Mouse (Mus musculus) myocyte (in vitro differentiated cells): ENCODE results near the gene Ptpn12. TPM values are rescaled to one million over a fixed set of nuclear protein-coding genes. Genes with fewer than 3 reads are reported as not detected.
A peak's percentile ranks its signal among the peaks of the same experiment; 100 is the strongest.

ENCODE experiments used
- H3K27me3 ChIP-seq: one replicate; pipeline ENCODE4 v1.6.1; 2011; ENCODE audit not compliant: control insufficient read depth, insufficient read depth, insufficient read length
- H3K36me3 ChIP-seq: one replicate; pipeline ENCODE4 v1.6.1; 2011; ENCODE audit not compliant: control insufficient read depth, insufficient read depth
- H3K4me2 ChIP-seq: one replicate; pipeline ENCODE4 v1.6.1; 2011; ENCODE audit warnings: low read depth, control low read depth
- H3K4me3 ChIP-seq: one replicate; pipeline ENCODE4 v1.5.1; 2011; ENCODE audit warnings: mild to moderate bottlenecking, control low read depth, moderate library complexity
- H3K79me2 ChIP-seq: one replicate; pipeline ENCODE4 v1.6.1; 2011; ENCODE audit not compliant: control insufficient read depth, insufficient read depth
- H3ac ChIP-seq: one replicate; pipeline ENCODE4 v1.6.1; 2011; ENCODE audit not compliant: control insufficient read depth, insufficient read length
- CEBPB ChIP-seq: IDR thresholded peaks from 2 replicates; pipeline ENCODE4 v1.6.1; 2011; ENCODE audit warnings: mild to moderate bottlenecking, moderate library complexity; ENCODE audit not compliant: poor library complexity, insufficient read depth, severe bottlenecking
- E2F4 ChIP-seq: IDR thresholded peaks from one replicate; pipeline ENCODE4 v1.6.1; 2011; ENCODE audit warnings: mild to moderate bottlenecking, control low read depth, moderate library complexity; ENCODE audit not compliant: insufficient read depth
- MAX ChIP-seq: IDR thresholded peaks from one replicate; pipeline ENCODE4 v1.6.1; 2011; ENCODE audit warnings: low read depth, mild to moderate bottlenecking, control low read depth
- MYOD1 ChIP-seq, 3 experiments: IDR thresholded peaks; one replicate each; pipeline ENCODE4 v1.6.1; 2011; ENCODE audit warnings: control low read depth in 2 of 3, low read depth in 2 of 3, mild to moderate bottlenecking in 2 of 3, moderate library complexity in 1 of 3; ENCODE audit not compliant: insufficient read length in 2 of 3, control insufficient read depth in 1 of 3
- MYOG ChIP-seq, 3 experiments: IDR thresholded peaks; one replicate each; pipeline ENCODE4 v1.6.1; 2011; ENCODE audit warnings: control low read depth in 2 of 3, low read depth in 2 of 3, mild to moderate bottlenecking in 2 of 3; ENCODE audit not compliant: insufficient read length in 2 of 3, control insufficient read depth in 1 of 3, insufficient read depth in 1 of 3
- POLR2A ChIP-seq: IDR thresholded peaks from one replicate; pipeline ENCODE4 v1.6.1; 2011; ENCODE audit warnings: low read depth, mild to moderate bottlenecking, control low read depth, moderate library complexity; ENCODE audit not compliant: insufficient read length
- POLR2AphosphoS2 ChIP-seq: IDR thresholded peaks from one replicate; pipeline ENCODE4 v1.6.1; 2011; ENCODE audit warnings: low read depth, control low read depth; ENCODE audit not compliant: insufficient read length
- REST ChIP-seq: IDR thresholded peaks from one replicate; pipeline ENCODE4 v1.6.1; 2011; ENCODE audit warnings: mild to moderate bottlenecking, control low read depth, moderate library complexity; ENCODE audit not compliant: insufficient read depth, insufficient read length
- SRF ChIP-seq: IDR thresholded peaks from one replicate; pipeline ENCODE4 v1.6.1; 2011; ENCODE audit warnings: low read depth; ENCODE audit not compliant: control insufficient read depth, insufficient read length
- TCF12 ChIP-seq: IDR thresholded peaks from one replicate; pipeline ENCODE4 v1.6.1; 2011; ENCODE audit warnings: mild to moderate bottlenecking, control low read depth; ENCODE audit not compliant: poor library complexity, insufficient read depth, severe bottlenecking
- TCF3 ChIP-seq: IDR thresholded peaks from one replicate; pipeline ENCODE4 v1.6.1; 2011; ENCODE audit warnings: low read depth, control low read depth; ENCODE audit not compliant: insufficient read length
- USF1 ChIP-seq: IDR thresholded peaks from one replicate; pipeline ENCODE4 v1.6.1; 2011; ENCODE audit warnings: low read depth, mild to moderate bottlenecking, control low read depth, moderate library complexity
- polyA plus RNA-seq: library from polyadenylated mRNA; unstranded; fragments of >200 nt; fragmentation: generic; extraction: Trizol; gene quantifications from one replicate; pipeline ENCODE4 v1.2.1, GENCODE M21; 2012; ENCODE audit warnings: missing spikeins

Ptpn12 gene
- polyA plus RNA-seq, 1 experiment = 23.2 TPM

DNA sequence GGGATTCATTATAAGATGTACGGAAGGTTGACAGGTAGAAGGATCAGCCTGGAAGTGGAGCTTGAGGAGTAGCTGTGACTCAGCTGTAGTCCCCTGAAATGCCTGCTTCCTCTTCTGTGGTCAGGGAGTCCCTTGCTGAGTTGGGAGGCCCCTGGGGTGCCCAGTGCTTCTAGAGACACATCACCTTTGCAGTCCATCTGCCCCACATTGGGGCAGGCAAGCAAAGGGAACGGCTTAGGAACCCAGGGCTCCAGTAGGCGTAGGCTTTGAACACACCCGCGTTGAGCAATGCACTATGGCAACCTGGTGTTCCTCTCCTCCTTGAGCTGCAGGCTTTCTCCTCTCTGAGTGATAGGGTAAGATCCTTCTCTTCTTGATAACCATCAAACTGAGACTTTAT lies 82.6 kb downstream of the Ptpn12 start:
- Histone ChIP-seq H3K36me3 (no peaks in the 10 kb centered on the region), H3K4me3 (no peak overlapping the region), H3K27me3 (no peaks in the 10 kb centered on the region), H3K79me2 (no peaks in the 10 kb centered on the region), H3K4me2 (no peak overlapping the region), H3ac (no peak overlapping the region)
- no peak for TF ChIP-seq MYOD1 (IDR thresholded peaks at IDR 0.05; ENCODE audit: control insufficient read depth in 1 of 3, insufficient read length in 2 of 3, low read depth in 2 of 3)
- TF ChIP-seq TCF12 = no peak
- TF ChIP-seq CEBPB = no peak
- no peak for TF ChIP-seq REST
- no peak for TF ChIP-seq POLR2A
- no peak for TF ChIP-seq POLR2AphosphoS2
- no peak for TF ChIP-seq MAX
- TF ChIP-seq MYOG (IDR thresholded peaks at IDR 0.05; ENCODE audit: control insufficient read depth in 1 of 3, insufficient read depth in 1 of 3, insufficient read length in 2 of 3, low read depth in 2 of 3) = no peak
- TF ChIP-seq USF1 = no peak
- TF ChIP-seq SRF = no peak
- TF ChIP-seq TCF3 = no peak
- TF ChIP-seq E2F4 = no peak

DNA sequence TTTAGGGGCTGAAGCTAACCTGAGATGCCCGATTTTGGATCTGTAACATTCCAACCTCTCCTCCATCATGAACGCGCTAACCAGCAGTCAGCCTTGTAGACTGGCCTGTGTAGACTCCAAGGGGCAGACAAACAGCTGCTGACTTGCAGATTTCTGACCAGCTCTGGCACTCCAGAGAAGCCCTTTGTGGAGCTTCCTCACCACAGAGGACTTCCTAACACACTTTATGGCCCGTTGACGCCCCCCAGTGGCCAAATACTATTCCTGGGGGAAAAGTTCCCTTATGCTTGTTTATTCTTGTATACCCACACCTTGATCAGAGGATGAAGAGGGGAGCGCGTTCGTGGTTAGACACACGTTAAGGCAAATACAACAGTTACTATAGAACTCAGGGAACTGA lies 86.7 kb downstream of the Ptpn12 start:
- H3K36me3 ChIP-seq = no peaks in the 10 kb centered on the region
- no peaks in the 10 kb centered on the region for H3K27me3 ChIP-seq
- peak overlapping the region; percentile 23 for H3K4me2 ChIP-seq
- H3K4me3 ChIP-seq = no peak overlapping the region
- TF ChIP-seq SRF (no peak), MYOG (IDR thresholded peaks at IDR 0.05; ENCODE audit: control insufficient read depth in 1 of 3, insufficient read depth in 1 of 3, insufficient read length in 2 of 3, low read depth in 2 of 3) (no peak), MAX (no peak), POLR2A (no peak), CEBPB (no peak), POLR2AphosphoS2 (no peak)
- no peak overlapping the region for H3ac ChIP-seq
- H3K79me2 ChIP-seq = no peaks in the 10 kb centered on the region

DNA sequence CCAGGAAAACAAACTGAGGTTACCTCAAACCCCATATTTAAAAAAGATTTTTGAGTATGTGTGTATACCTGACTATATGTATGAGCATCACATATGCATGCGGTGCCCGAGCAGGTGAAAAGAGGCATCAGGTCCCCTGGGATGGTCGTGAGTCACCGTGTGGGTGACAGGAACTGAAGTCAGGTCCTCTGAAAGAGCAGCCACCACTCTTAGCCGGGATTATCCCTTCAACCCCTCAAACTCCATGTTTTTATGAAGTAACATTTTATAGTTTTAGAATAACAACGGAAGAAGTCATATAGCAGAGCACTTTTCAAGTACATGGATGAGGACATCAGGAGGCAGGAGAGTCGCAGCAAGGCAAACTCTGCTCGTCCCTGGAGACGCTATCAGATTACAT lies 87.2 kb downstream of the Ptpn12 start:
- peak overlapping the region; percentile 23 for H3K4me2 ChIP-seq
- H3K27me3 ChIP-seq = no peaks in the 10 kb centered on the region
- no peak overlapping the region for H3ac ChIP-seq
- H3K4me3 ChIP-seq = no peak overlapping the region
- TF ChIP-seq MYOD1 (IDR thresholded peaks at IDR 0.05; ENCODE audit: control insufficient read depth in 1 of 3, insufficient read length in 2 of 3, low read depth in 2 of 3) = no peak
- TF ChIP-seq USF1 = no peak
- TF ChIP-seq REST = no peak
- TF ChIP-seq POLR2A = no peak
- TF ChIP-seq TCF12 = no peak
- TF ChIP-seq E2F4 = no peak
- no peak for TF ChIP-seq MYOG (IDR thresholded peaks at IDR 0.05; ENCODE audit: control insufficient read depth in 1 of 3, insufficient read depth in 1 of 3, insufficient read length in 2 of 3, low read depth in 2 of 3)
- no peak for TF ChIP-seq POLR2AphosphoS2
- TF ChIP-seq MAX = no peak
- TF ChIP-seq CEBPB = no peak
- no peak for TF ChIP-seq TCF3
- no peak for TF ChIP-seq SRF
- no peaks in the 10 kb centered on the region for H3K79me2 ChIP-seq
- H3K36me3 ChIP-seq = no peaks in the 10 kb centered on the region

DNA sequence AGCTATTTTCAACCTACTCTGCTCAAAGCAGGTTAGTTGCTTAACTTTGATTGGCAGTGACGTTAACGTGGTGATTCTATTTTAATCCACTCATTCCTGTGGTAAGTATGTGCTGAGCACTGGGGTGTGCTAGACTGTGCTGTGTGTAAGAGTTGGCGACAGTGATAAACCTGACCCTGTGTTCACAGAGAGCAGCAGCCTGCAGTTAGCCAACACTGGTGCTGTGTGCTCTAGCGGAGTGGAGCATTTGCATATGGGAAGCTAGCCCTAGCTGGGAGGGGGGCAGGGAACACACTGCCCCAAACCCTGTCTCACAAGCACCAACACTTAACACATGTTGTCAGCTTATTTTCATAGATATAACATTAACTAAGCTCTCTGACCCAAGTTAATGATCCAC lies 87.8 kb downstream of the Ptpn12 start:
- no peak overlapping the region for H3K4me3 ChIP-seq
- H3K36me3 ChIP-seq = no peaks in the 10 kb centered on the region
- TF ChIP-seq REST (no peak), SRF (no peak), MYOD1 (IDR thresholded peaks at IDR 0.05; ENCODE audit: control insufficient read depth in 1 of 3, insufficient read length in 2 of 3, low read depth in 2 of 3) (no peak), E2F4 (no peak), USF1 (no peak), TCF12 (no peak), CEBPB (no peak)
- H3ac ChIP-seq = no peak overlapping the region
- H3K79me2 ChIP-seq = no peaks in the 10 kb centered on the region
- H3K27me3 ChIP-seq = no peaks in the 10 kb centered on the region
- no peak overlapping the region for H3K4me2 ChIP-seq

DNA sequence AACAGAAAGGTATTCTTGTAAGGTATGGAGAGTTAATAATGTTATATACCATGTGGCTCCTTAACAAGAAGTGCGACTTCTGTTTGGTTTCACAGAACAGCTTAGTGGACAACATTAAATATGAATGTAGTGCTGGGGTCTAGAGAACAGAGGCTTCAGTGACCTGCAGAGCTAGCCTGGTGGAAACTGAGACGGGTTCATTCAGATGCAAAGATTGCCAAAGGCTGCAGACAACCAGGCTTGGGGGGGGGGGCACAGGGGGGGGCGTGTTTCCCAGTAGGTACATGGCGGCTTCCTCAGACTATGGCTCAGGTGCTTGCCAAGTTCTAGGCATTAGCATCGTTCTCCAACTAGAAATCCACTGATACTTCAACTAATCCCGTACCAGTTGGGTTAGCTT lies 91.3 kb downstream of the Ptpn12 start:
- H3K79me2 ChIP-seq = no peaks in the 10 kb centered on the region
- H3K4me2 ChIP-seq = no peak overlapping the region
- no peak for TF ChIP-seq USF1
- no peak for TF ChIP-seq MYOG (IDR thresholded peaks at IDR 0.05; ENCODE audit: control insufficient read depth in 1 of 3, insufficient read depth in 1 of 3, insufficient read length in 2 of 3, low read depth in 2 of 3)
- TF ChIP-seq REST = no peak
- no peak for TF ChIP-seq SRF
- no peak for TF ChIP-seq MAX
- no peak for TF ChIP-seq POLR2A
- no peak for TF ChIP-seq E2F4
- no peak for TF ChIP-seq MYOD1 (IDR thresholded peaks at IDR 0.05; ENCODE audit: control insufficient read depth in 1 of 3, insufficient read length in 2 of 3, low read depth in 2 of 3)
- no peak for TF ChIP-seq POLR2AphosphoS2
- no peak for TF ChIP-seq CEBPB
- TF ChIP-seq TCF3 = no peak
- TF ChIP-seq TCF12 = no peak
- no peak overlapping the region for H3K4me3 ChIP-seq
- H3K27me3 ChIP-seq = no peaks in the 10 kb centered on the region
- H3ac ChIP-seq = no peak overlapping the region
- no peaks in the 10 kb centered on the region for H3K36me3 ChIP-seq
